Mouse (Mus musculus) liver, adult 2 months (tissue): ENCODE data around the gene Trip4. TPM values are rescaled to one million over a fixed set of nuclear protein-coding genes. Genes with fewer than 3 reads are reported as not detected.

Source experiments
- DNase-seq: peaks from one replicate; pipeline ENCODE4 v3.0.0-alpha.2; 2011; ENCODE audit warnings: low read depth, low spot score; ENCODE audit errors: extremely low read depth
- H3K27ac ChIP-seq: fragments of 200-500 bp; replicated peaks from 2 replicates; pipeline ENCODE4 v1.5.1; 2012; ENCODE audit warnings: low read depth, mild to moderate bottlenecking, control low read depth, inconsistent platforms, low read length; ENCODE audit not compliant: insufficient read depth
- H3K27me3 ChIP-seq: fragments of 200-500 bp; 2 replicates; pipeline ENCODE4 v1.6.1; 2012; ENCODE audit warnings: mild to moderate bottlenecking, moderate library complexity, low read length, inconsistent platforms; ENCODE audit not compliant: control insufficient read depth, insufficient read depth
- H3K36me3 ChIP-seq: fragments of 200-500 bp; 2 replicates; pipeline ENCODE4 v1.6.1; 2012; ENCODE audit warnings: low read length, inconsistent platforms; ENCODE audit not compliant: control insufficient read depth, insufficient read depth
- H3K4me1 ChIP-seq: fragments of 200-500 bp; 2 replicates; pipeline ENCODE4 v1.6.1; 2011; ENCODE audit warnings: low read length; ENCODE audit not compliant: control insufficient read depth, insufficient read depth
- H3K4me3 ChIP-seq: fragments of 200-500 bp; 2 replicates; pipeline ENCODE4 v1.5.1; 2011; ENCODE audit warnings: low read depth, mild to moderate bottlenecking, control low read depth, low read length, moderate library complexity; ENCODE audit not compliant: insufficient read depth
- H3K79me2 ChIP-seq: fragments of 200-500 bp; 2 replicates; pipeline ENCODE4 v1.6.1; 2012; ENCODE audit warnings: inconsistent platforms, mild to moderate bottlenecking, low read length, moderate library complexity; ENCODE audit not compliant: control insufficient read depth, insufficient read depth
- H3K9ac ChIP-seq: fragments of 200-500 bp; 2 replicates; pipeline ENCODE4 v1.6.1; 2012; ENCODE audit warnings: low read depth, mild to moderate bottlenecking, control low read depth, inconsistent platforms, low read length
- CTCF ChIP-seq: fragments of 200-500 bp; IDR thresholded peaks from 2 replicates; pipeline ENCODE4 v1.5.1; 2011; ENCODE audit warnings: low read depth, low read length, control low read depth
- POLR2A ChIP-seq: fragments of 200-500 bp; IDR thresholded peaks from 2 replicates; pipeline ENCODE4 v1.6.1; 2011; ENCODE audit warnings: low read length, control low read depth; ENCODE audit not compliant: insufficient read depth; ENCODE audit errors: extremely low read depth
- WGBS: fragments of 180-500 bp; shearing (Covaris S2); methylation state at CpG from one replicate; pipeline ENCODE4 v1.1.7; 2018; 5-methylcytosine and 5-hydroxymethylcytosine counted together
- polyA plus RNA-seq: library from polyadenylated mRNA; depleted of rRNA; stranded (reverse); fragments of >200 nt; gene quantifications from 2 replicates; pipeline ENCODE4 v1.2.3, GENCODE M21; 2012
- total RNA-seq: library from RNA; depleted of rRNA; stranded (reverse); fragments of >200 nt; gene quantifications from 2 replicates; pipeline ENCODE4 v1.2.3, GENCODE M21; 2014

Trip4 gene
- total and polyA plus RNA-seq, 2 experiments = 6.4 to 30.9 TPM

DNA sequence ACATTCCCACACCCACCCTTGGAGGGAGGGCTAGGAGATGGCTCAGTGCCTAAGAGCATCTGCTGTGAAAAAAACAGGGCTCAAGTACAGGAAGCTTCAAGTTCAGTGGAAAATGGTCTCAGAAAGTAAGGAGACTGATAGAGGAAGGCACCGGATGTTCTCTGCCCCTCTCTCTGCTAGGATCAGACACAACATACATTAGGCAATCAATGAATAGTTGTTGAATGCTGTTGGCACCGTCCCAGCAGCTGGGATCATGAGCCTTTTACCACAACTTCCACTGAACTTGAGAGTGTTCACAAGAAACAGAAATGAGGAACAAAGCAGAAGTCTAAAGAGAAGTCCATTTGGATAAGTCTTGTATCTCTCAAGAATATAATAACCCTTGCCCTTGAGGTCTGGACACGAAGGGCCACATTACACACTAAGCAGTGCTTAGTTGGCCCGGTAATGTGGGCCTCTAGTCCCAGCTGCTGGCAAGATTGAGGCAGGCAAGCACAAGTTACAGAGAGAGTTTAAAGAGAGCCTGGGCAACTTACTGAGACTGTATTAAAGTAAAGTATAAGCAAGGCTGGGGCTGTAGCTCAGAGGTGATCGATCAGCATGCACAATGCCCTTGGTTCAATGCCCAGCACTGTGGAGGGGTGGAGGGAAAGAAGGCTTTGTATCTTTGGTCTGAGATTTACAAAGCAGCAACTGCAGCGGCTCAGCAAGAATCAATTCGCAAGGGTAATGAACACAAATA lies 64.0 kb downstream of the Trip4 start:
- Histone ChIP-seq H3K36me3 (peaks cover 43% of the 10 kb centered on the region), H3K27ac (peak overlapping the region; percentile 21; the same call in 1 of the 2 replicates), H3K79me2 (no peaks in the 10 kb centered on the region), H3K9ac (no peak overlapping the region), H3K4me1 (peaks cover 12% of the 10 kb centered on the region), H3K27me3 (no peaks in the 10 kb centered on the region; the same call in 1 of the 2 replicates), H3K4me3 (no peak overlapping the region)
- DNase-seq = peak; percentile 72
- WGBS = 14% methylated on average over 7 of the region's 7 CpGs
- no peak for TF ChIP-seq POLR2A
- TF ChIP-seq CTCF = no peak

DNA sequence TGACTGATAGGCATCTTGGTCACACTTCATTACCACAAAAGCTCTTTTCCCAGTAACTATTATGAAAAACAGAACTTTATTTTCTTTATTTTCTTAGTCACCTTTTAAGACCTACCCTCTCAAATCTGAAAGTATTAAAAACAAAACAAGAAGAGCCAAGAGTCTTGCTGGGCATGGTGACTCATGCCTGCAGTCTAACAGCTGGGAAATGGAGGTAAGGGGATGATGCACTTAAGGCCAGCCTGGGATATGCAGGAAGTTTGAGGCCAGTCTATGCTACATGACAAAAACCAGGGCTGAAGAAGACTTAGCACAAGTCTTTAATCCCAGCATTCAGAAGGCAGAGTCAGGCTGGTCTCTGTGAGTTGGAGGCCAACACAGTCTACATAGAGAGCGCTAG lies 68.8 kb downstream of the Trip4 start:
- TF ChIP-seq POLR2A = no peak
- no peak for TF ChIP-seq CTCF
- 100% methylated on average over 1 of the region's 1 CpGs for WGBS
- no peak overlapping the region for H3K4me3 ChIP-seq

DNA sequence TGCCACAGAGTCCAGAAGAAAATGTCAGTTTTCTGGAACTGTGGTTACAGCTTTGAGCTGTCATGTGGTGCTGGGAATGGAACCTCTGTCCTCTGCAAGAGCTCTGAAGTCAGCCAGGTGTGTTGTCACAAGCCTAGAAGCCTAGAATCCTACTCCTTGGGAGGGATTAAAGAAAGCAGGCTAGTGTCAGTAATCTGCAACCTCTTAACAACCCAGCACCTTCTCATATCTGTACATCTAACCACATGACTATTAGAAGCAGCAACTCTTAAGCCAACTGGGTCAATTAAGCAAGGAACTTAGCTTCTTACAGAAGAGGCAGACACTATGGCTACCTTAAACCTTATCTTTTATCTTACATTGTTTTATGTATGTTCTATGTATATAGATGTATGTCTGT lies 71.7 kb downstream of the Trip4 start:
- H3K79me2 ChIP-seq = no peaks in the 10 kb centered on the region
- no peak overlapping the region for H3K27ac ChIP-seq
- TF ChIP-seq CTCF = no peak
- no peak for TF ChIP-seq POLR2A
- H3K9ac ChIP-seq = no peak overlapping the region
- peaks cover 36% of the 10 kb centered on the region for H3K36me3 ChIP-seq
- peaks cover 7% of the 10 kb centered on the region for H3K4me1 ChIP-seq
- no peak for DNase-seq
- no peaks in the 10 kb centered on the region; the same call in 1 of the 2 replicates for H3K27me3 ChIP-seq
- no peak overlapping the region for H3K4me3 ChIP-seq

More for the DNA sequence above, 68.8 kb downstream of the Trip4 start:
- peaks cover 32% of the 10 kb centered on the region for H3K36me3 ChIP-seq
- H3K4me1 ChIP-seq = peaks cover 5% of the 10 kb centered on the region
- H3K9ac ChIP-seq = no peak overlapping the region
- H3K27me3 ChIP-seq = no peaks in the 10 kb centered on the region; the same call in 1 of the 2 replicates
- H3K27ac ChIP-seq = no peak overlapping the region
- H3K79me2 ChIP-seq = no peaks in the 10 kb centered on the region
- no peak for DNase-seq

DNA sequence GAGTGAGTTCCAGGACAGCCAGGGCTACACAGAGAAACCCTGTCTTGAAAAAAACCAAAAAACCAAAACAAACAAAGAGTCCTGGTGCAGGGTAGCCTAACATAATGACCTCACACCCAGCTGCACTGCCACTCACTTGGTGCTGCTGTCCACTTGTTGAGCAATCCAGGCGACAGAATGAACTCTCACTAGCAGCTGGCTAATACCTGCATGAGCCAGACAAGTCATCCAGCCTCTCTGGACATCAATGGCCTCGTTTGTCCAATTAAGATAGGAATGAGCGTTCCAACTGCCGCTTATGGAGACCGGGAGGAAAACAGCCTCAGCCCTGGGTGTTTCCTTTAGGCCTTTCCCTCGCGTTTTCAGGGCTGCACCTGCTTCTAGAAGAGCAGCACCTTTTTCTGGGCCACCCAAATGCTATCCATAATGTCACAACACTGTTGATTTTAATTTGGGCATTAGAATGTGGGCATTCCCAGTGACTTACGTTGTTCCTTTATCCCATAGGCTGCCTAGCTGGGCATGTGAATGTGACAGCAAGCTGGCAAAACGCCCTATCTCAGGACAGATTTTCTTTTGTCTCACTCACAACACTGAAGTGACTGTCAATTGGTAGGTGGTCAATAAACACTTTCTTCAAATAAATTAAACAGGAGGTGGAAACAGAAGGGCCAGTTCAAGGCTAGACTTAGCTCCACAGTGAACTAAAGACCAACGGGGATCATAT lies 73.8 kb downstream of the Trip4 start:
- Histone ChIP-seq H3K4me1 (peaks cover 9% of the 10 kb centered on the region), H3K27ac (peak overlapping the region; percentile 29; the same call in 1 of the 2 replicates), H3K79me2 (no peaks in the 10 kb centered on the region), H3K9ac (no peak overlapping the region), H3K27me3 (no peaks in the 10 kb centered on the region), H3K4me3 (no peak overlapping the region), H3K36me3 (peaks cover 26% of the 10 kb centered on the region)
- WGBS = 37% methylated on average over 10 of the region's 10 CpGs
- TF ChIP-seq POLR2A (no peak), CTCF (no peak)
- DNase-seq = peak; percentile 92

DNA sequence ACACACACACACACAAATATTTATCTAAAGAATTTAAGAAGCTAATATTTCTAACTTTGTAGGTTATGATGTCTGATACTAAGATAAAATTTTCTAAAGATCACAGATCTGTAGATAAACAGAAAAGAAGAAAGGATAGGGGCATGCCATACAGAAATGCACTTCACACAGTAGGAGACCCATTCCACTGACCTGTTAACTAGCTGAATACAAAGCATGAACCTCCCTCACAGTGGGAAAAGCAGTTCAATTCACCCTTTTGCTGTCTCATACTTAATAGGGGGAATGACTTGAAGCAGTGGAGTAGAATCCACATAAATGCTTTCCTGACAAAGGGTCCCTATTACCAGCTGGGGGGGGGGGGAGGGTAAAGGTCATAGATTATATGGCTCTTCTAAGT lies 75.0 kb downstream of the Trip4 start:
- no peak overlapping the region for H3K27ac ChIP-seq
- H3K4me1 ChIP-seq = peaks cover 9% of the 10 kb centered on the region
- DNase-seq = no peak
- peaks cover 21% of the 10 kb centered on the region for H3K36me3 ChIP-seq
- H3K79me2 ChIP-seq = no peaks in the 10 kb centered on the region
- H3K27me3 ChIP-seq = no peaks in the 10 kb centered on the region
- TF ChIP-seq CTCF (no peak), POLR2A (no peak)
- no peak overlapping the region for H3K9ac ChIP-seq
- H3K4me3 ChIP-seq = no peak overlapping the region
